Mouse (Mus musculus): ENCODE data around the gene Rab3gap2.

DNA sequence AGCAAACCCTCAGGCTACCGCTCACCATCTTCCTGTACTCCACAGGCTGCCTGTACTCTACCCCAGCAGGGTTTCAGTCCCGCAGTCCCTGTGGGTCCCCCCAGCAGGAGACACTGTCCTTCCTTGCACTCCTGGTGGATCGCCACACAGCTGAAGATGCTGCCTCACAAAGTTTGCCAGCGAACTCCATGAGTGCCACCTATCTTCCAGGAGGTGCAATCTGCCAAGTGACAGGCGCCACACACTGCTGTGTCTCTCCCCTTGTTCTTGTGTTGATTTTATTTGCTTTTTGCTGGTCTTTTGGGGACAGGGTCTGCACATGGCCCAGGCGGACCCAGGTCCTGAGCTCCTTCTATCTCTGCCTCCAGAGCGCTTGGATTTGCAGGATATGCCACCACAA, 92.9 kb downstream of the Rab3gap2 start:
- TF ChIP-seq POLR2A (IDR thresholded peaks at IDR 0.05; ENCODE audit: borderline replicate concordance, extremely low read depth, low read depth, low read length) (no peak), CTCF (IDR thresholded peaks at IDR 0.05; ENCODE audit: insufficient read depth, low read length) (no peak)
